Mouse (Mus musculus): Measurements from ENCODE around the gene Dlgap4. TPM values are rescaled to one million over a fixed set of nuclear protein-coding genes. Genes with fewer than 3 reads are reported as not detected.

The Dlgap4 gene
- polyA plus RNA-seq, 1 experiment from 2014 or later: 119 TPM

GRCm38 (mm10) chr2:156652841-156653240, 39.3 kb downstream of the Dlgap4 start:
- Histone ChIP-seq H3K4me3 (ENCODE audit: low read depth, low read length) (no peak overlapping the region), H3K9me3 (replicated peaks; ENCODE audit: control insufficient read depth, low read length) (no peaks in the 10 kb centered on the region), H3K4me1 (ENCODE audit: control insufficient read depth, insufficient read depth, low read length) (no peaks in the 10 kb centered on the region), H3K27ac (replicated peaks; ENCODE audit: low read depth, low read length) (no peak overlapping the region), H3K4me2 (ENCODE audit: low read depth, low read length) (no peak overlapping the region), H3K36me3 (replicated peaks; ENCODE audit: control insufficient read depth, insufficient read depth, low read depth, low read length) (no peaks in the 10 kb centered on the region), H3K9ac (replicated peaks; ENCODE audit: low read length) (no peak overlapping the region), H3K27me3 (ENCODE audit: control insufficient read depth, insufficient read depth, low read length) (no peaks in the 10 kb centered on the region; the same call in 1 of the 2 replicates)
- DNase-seq (ENCODE audit: low spot score): peak; percentile 87
- ATAC-seq (replicated peaks; ENCODE audit: insufficient number of reproducible peaks, low FRiP score, low TSS enrichment, low read depth): no peak
- 9% methylated on average over 8 of the region's 8 CpGs for WGBS

DNA sequence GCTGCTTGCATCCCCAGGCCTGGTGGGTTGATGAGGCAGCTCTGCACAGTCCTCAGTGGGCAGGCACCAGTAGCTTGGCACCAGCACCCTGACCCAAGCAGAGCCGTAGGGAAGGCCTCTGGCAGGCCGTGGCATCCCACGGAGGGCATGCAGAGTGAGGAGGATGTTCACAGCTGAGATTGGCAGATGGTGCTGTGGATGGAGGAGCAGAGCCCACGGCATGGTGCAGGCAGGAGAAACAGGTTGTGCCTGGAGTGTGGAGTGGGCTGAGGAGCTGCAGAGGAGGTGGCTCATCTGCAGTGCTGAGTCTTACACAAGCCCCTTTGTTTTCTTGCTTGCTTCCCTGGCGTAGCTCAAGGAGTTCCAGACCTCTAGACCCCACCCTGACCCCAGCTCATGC, 40.6 kb downstream of the Dlgap4 start:
- H3K27ac ChIP-seq (replicated peaks; ENCODE audit: low read depth, low read length): no peak overlapping the region
- no peak overlapping the region for H3K4me2 ChIP-seq (ENCODE audit: low read depth, low read length)
- no peaks in the 10 kb centered on the region for H3K9me3 ChIP-seq (replicated peaks; ENCODE audit: control insufficient read depth, low read length)
- no peak overlapping the region for H3K9ac ChIP-seq (replicated peaks; ENCODE audit: low read length)
- DNase-seq (ENCODE audit: low spot score): no peak
- H3K27me3 ChIP-seq (ENCODE audit: control insufficient read depth, insufficient read depth, low read length): no peaks in the 10 kb centered on the region; the same call in 1 of the 2 replicates
- H3K4me3 ChIP-seq (ENCODE audit: low read depth, low read length): no peak overlapping the region
- H3K36me3 ChIP-seq (replicated peaks; ENCODE audit: control insufficient read depth, insufficient read depth, low read depth, low read length): no peaks in the 10 kb centered on the region
- ATAC-seq (replicated peaks; ENCODE audit: insufficient number of reproducible peaks, low FRiP score, low TSS enrichment, low read depth): no peak
- 65% methylated on average over 5 of the region's 5 CpGs for WGBS
- no peaks in the 10 kb centered on the region for H3K4me1 ChIP-seq (ENCODE audit: control insufficient read depth, insufficient read depth, low read length)

DNA sequence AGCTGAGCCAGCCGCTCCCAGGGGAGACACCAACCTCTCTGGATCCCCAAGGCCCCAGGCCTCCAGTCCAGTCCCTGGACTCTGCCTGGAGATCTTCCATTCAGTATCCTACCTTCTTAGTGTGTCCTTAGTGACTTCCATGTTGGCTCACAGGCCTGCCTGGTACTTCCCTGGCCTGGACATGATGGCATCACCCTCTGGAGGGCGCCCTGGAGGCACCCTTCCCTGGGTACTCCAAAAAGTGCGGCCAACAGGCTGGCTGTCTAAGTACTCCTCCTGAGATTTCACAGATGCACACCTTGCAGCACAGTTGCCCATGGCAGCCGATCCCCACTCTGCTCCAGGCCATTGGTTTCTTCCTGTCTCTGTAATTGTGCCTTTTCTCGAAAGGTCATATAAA, 42.1 kb downstream of the Dlgap4 start:
- 64% methylated on average over 5 of the region's 5 CpGs for WGBS
- Histone ChIP-seq H3K27ac (replicated peaks; ENCODE audit: low read depth, low read length) (no peak overlapping the region), H3K4me1 (ENCODE audit: control insufficient read depth, insufficient read depth, low read length) (no peaks in the 10 kb centered on the region), H3K4me3 (ENCODE audit: low read depth, low read length) (no peak overlapping the region), H3K9me3 (replicated peaks; ENCODE audit: control insufficient read depth, low read length) (no peaks in the 10 kb centered on the region), H3K36me3 (replicated peaks; ENCODE audit: control insufficient read depth, insufficient read depth, low read depth, low read length) (no peaks in the 10 kb centered on the region), H3K9ac (replicated peaks; ENCODE audit: low read length) (no peak overlapping the region), H3K4me2 (ENCODE audit: low read depth, low read length) (no peak overlapping the region), H3K27me3 (ENCODE audit: control insufficient read depth, insufficient read depth, low read length) (no peaks in the 10 kb centered on the region; the same call in 1 of the 2 replicates)
- ATAC-seq (replicated peaks; ENCODE audit: insufficient number of reproducible peaks, low FRiP score, low TSS enrichment, low read depth) (no peak), DNase-seq (ENCODE audit: low spot score) (no peak)

DNA sequence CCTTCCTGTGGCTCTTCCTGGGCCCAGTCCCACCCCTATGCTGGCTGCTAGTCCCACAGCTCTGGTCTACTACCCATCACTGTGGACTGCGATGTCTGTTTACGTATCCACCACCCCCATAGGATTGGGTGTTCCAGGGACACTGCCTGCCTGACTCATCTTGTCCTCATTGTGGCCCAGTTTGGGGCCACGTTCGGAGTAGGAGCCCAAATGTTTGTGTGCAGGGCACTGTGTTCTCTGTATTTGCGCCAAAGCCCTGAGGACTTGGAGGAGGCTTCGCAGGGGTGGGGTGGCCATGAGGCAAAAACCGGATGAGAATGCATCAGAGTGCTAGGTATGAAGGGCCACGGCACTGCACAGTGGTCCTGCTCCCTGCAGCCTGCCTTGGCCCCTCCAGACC, 44.0 kb downstream of the Dlgap4 start:
- no peaks in the 10 kb centered on the region; the same call in 1 of the 2 replicates for H3K27me3 ChIP-seq (ENCODE audit: control insufficient read depth, insufficient read depth, low read length)
- H3K27ac ChIP-seq (replicated peaks; ENCODE audit: low read depth, low read length): no peak overlapping the region
- no peaks in the 10 kb centered on the region for H3K9me3 ChIP-seq (replicated peaks; ENCODE audit: control insufficient read depth, low read length)
- no peaks in the 10 kb centered on the region for H3K36me3 ChIP-seq (replicated peaks; ENCODE audit: control insufficient read depth, insufficient read depth, low read depth, low read length)
- H3K4me1 ChIP-seq (ENCODE audit: control insufficient read depth, insufficient read depth, low read length): no peaks in the 10 kb centered on the region
- no peak overlapping the region for H3K9ac ChIP-seq (replicated peaks; ENCODE audit: low read length)
- WGBS: 91% methylated on average over 8 of the region's 8 CpGs
- H3K4me2 ChIP-seq (ENCODE audit: low read depth, low read length): no peak overlapping the region
- H3K4me3 ChIP-seq (ENCODE audit: low read depth, low read length): no peak overlapping the region
- ATAC-seq (replicated peaks; ENCODE audit: insufficient number of reproducible peaks, low FRiP score, low TSS enrichment, low read depth) (no peak), DNase-seq (ENCODE audit: low spot score) (no peak)

- H3K36me3 ChIP-seq (replicated peaks; ENCODE audit: control insufficient read depth, insufficient read depth, low read depth, low read length): no peaks in the 10 kb centered on the region
- H3K27me3 ChIP-seq (ENCODE audit: control insufficient read depth, insufficient read depth, low read length): no peaks in the 10 kb centered on the region; the same call in 1 of the 2 replicates
- H3K4me1 ChIP-seq (ENCODE audit: control insufficient read depth, insufficient read depth, low read length): no peaks in the 10 kb centered on the region
- WGBS: 84% methylated on average over 10 of the region's 10 CpGs
- no peak overlapping the region for H3K4me3 ChIP-seq (ENCODE audit: low read depth, low read length)
- H3K4me2 ChIP-seq (ENCODE audit: low read depth, low read length): no peak overlapping the region
- no peaks in the 10 kb centered on the region for H3K9me3 ChIP-seq (replicated peaks; ENCODE audit: control insufficient read depth, low read length)
- DNase-seq (ENCODE audit: low spot score) (no peak), ATAC-seq (replicated peaks; ENCODE audit: insufficient number of reproducible peaks, low FRiP score, low TSS enrichment, low read depth) (no peak)
- no peak overlapping the region for H3K27ac ChIP-seq (replicated peaks; ENCODE audit: low read depth, low read length)
- no peak overlapping the region for H3K9ac ChIP-seq (replicated peaks; ENCODE audit: low read length)
Observed at GRCm38 (mm10) chr2:156658221-156658620, 44.7 kb downstream of the Dlgap4 start.

GRCm38 (mm10) chr2:156658751-156659150, 45.2 kb downstream of the Dlgap4 start:
- Histone ChIP-seq H3K9me3 (replicated peaks; ENCODE audit: control insufficient read depth, low read length) (no peaks in the 10 kb centered on the region), H3K27ac (replicated peaks; ENCODE audit: low read depth, low read length) (no peak overlapping the region), H3K9ac (replicated peaks; ENCODE audit: low read length) (no peak overlapping the region), H3K4me1 (ENCODE audit: control insufficient read depth, insufficient read depth, low read length) (no peaks in the 10 kb centered on the region), H3K27me3 (ENCODE audit: control insufficient read depth, insufficient read depth, low read length) (no peaks in the 10 kb centered on the region; the same call in 1 of the 2 replicates), H3K4me2 (ENCODE audit: low read depth, low read length) (no peak overlapping the region), H3K4me3 (ENCODE audit: low read depth, low read length) (no peak overlapping the region), H3K36me3 (replicated peaks; ENCODE audit: control insufficient read depth, insufficient read depth, low read depth, low read length) (no peaks in the 10 kb centered on the region)
- no peak for DNase-seq (ENCODE audit: low spot score)
- no peak for ATAC-seq (replicated peaks; ENCODE audit: insufficient number of reproducible peaks, low FRiP score, low TSS enrichment, low read depth)
- WGBS: 61% methylated on average over 7 of the region's 7 CpGs

DNA sequence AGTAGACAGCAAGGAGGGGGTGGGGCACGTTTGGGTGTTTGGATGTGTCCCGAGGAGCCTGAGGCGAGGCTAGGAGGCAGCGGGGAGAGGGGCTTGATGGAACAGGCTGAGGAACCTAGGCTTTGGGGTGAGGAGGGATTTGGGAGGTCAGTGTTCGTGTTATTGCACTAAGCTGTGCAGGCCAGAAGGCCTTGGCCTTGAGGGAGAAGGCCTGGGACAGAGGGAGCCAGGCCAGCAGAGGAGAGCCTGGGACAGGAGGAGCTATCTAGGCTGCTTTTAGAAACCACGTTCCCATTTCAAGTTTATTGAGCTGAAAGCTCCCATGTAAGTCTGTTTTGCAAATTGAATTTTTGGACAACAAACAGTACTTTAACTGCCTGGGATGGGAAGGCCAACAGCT, 46.5 kb downstream of the Dlgap4 start:
- H3K4me2 ChIP-seq (ENCODE audit: low read depth, low read length): no peak overlapping the region
- no peaks in the 10 kb centered on the region for H3K36me3 ChIP-seq (replicated peaks; ENCODE audit: control insufficient read depth, insufficient read depth, low read depth, low read length)
- H3K27ac ChIP-seq (replicated peaks; ENCODE audit: low read depth, low read length): no peak overlapping the region
- H3K9ac ChIP-seq (replicated peaks; ENCODE audit: low read length): no peak overlapping the region
- H3K9me3 ChIP-seq (replicated peaks; ENCODE audit: control insufficient read depth, low read length): no peaks in the 10 kb centered on the region
- WGBS: 69% methylated on average over 6 of the region's 6 CpGs
- DNase-seq (ENCODE audit: low spot score) (no peak), ATAC-seq (replicated peaks; ENCODE audit: insufficient number of reproducible peaks, low FRiP score, low TSS enrichment, low read depth) (no peak)
- no peaks in the 10 kb centered on the region; the same call in 1 of the 2 replicates for H3K27me3 ChIP-seq (ENCODE audit: control insufficient read depth, insufficient read depth, low read length)
- H3K4me3 ChIP-seq (ENCODE audit: low read depth, low read length): no peak overlapping the region
- H3K4me1 ChIP-seq (ENCODE audit: control insufficient read depth, insufficient read depth, low read length): no peaks in the 10 kb centered on the region

DNA sequence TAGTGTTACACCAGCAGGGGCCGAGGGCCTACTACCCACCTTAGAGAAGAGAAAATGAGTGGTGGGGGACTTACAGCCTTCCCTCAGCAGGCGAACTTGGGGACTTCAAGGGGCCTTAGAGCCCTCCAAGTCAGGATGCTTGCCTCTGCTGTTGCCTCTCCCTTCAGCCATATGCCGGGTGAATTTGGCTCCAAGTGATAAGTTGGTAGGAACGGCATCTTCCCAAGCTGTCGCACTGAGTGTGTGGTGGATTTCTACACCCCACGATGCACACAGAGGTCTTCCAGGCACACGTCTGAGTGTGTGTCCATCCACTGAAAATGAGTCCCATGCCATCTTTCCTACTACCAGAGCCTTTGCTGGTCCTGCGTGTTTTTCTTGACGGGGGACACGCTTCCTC, 49.7 kb downstream of the Dlgap4 start:
- no peak overlapping the region for H3K4me2 ChIP-seq (ENCODE audit: low read depth, low read length)
- H3K27ac ChIP-seq (replicated peaks; ENCODE audit: low read depth, low read length): no peak overlapping the region
- WGBS: 83% methylated on average over 10 of the region's 10 CpGs
- no peaks in the 10 kb centered on the region for H3K27me3 ChIP-seq (ENCODE audit: control insufficient read depth, insufficient read depth, low read length)
- H3K9ac ChIP-seq (replicated peaks; ENCODE audit: low read length): no peak overlapping the region
- ATAC-seq (replicated peaks; ENCODE audit: insufficient number of reproducible peaks, low FRiP score, low TSS enrichment, low read depth): no peak
- no peak overlapping the region for H3K4me3 ChIP-seq (ENCODE audit: low read depth, low read length)
- no peak for DNase-seq (ENCODE audit: low spot score)
- no peaks in the 10 kb centered on the region for H3K36me3 ChIP-seq (replicated peaks; ENCODE audit: control insufficient read depth, insufficient read depth, low read depth, low read length)
- no peaks in the 10 kb centered on the region for H3K4me1 ChIP-seq (ENCODE audit: control insufficient read depth, insufficient read depth, low read length)
- H3K9me3 ChIP-seq (replicated peaks; ENCODE audit: control insufficient read depth, low read length): no peaks in the 10 kb centered on the region
